Mouse (Mus musculus): ENCODE measurements at regions not wholly inside any gene's neighbourhood (a gene's known extent, or its start where the extent isn't known, plus 50 kb on each side); places are given as distances from the start of the nearest gene placed in this dataset.

DNA sequence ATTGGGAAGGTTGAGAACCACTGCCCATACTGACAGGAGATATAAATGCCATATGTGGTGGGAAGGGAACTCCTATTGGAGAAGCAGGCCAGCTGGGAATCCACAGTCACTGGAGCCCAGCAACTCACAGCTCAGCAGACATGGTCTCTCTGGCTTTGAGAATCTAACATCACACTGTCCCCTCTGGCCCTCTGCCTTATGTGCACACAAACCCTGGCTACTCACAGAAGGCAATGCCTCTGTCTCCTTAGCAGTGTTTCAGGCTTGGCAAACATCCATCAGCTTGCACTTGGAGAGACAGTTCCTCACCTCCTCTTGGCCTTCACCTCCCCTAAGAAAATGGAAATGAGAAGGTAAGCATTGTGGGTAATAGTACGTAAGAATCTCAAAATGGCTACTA, 188.2 kb upstream of the Mgmt start:
- 90% methylated on average over 1 of the region's 1 CpGs for WGBS
- Histone ChIP-seq H3K4me1 (ENCODE audit: control insufficient read depth in 2 of 2, insufficient read depth in 2 of 2, low read length in 2 of 2) (peaks cover 3 to 5% of the 10 kb centered on the region in 2 experiments; a peak in 2 of 4 replicates), H3K9me3 (ENCODE audit: control insufficient read depth, low read length) (no peaks in the 10 kb centered on the region), H3K9ac (ENCODE audit: low read length) (no peak overlapping the region), H3K4me2 (ENCODE audit: low read length) (no peak overlapping the region), H3K27ac (replicated peaks in 1 of 2; ENCODE audit: control insufficient read depth in 1 of 2, insufficient read depth in 1 of 2, low read depth in 2 of 2, low read length in 2 of 2) (no peak overlapping the region), H3K27me3 (ENCODE audit: control insufficient read depth, insufficient read depth, low read length) (no peaks in the 10 kb centered on the region), H3K4me3 (ENCODE audit: control insufficient read depth in 1 of 2, insufficient read depth in 1 of 2, low read depth in 1 of 2, low read length in 2 of 2) (no peak overlapping the region), H3K36me3 (ENCODE audit: control insufficient read depth, insufficient read depth, low read length) (no peaks in the 10 kb centered on the region)
- ATAC-seq (ENCODE audit: insufficient number of reproducible peaks, insufficient read depth, low FRiP score, low read depth): no peak

DNA sequence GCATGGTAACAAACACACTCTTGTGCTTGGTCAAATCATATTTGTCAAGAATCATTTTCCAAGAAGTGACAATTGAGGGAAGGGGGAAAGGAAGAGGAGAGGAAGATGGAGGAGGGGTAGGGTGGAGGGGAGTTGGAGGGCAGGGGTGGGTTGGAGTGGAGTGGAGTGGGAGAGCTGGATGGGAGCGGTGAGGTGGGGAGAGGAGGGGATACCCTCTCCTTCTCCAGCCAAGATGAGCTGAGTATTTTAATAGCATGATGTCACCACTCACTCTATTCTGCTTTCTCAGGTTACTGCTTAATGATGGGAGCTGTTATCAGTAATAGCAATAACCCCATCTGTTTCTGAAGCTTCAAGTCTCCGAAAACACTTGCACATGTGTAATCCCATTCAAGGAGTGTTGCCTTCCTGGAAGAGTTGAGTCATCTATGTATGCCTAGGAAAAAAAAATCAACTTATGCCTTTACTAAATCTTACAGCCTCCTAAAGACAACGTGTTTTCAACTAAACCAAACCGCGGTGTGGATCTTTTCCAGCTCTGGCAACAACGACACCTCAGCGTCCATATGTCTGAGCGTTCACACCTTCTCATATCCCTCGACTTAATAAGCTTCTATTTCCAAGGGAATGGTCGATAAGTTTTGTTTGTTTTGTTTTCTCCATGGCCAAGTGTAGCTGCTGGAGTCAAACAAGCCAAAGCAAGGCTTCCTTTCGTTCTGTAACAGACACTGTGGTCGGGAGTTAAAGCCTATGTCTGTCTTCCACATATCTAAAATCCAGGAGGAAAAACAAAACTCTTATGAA, 187.0 kb upstream of the Mgmt start:
- WGBS: 52% methylated on average over 12 of the region's 12 CpGs
- peak overlapping the region; percentile 14 to 37; a peak in 2 of 4 replicates for H3K27ac ChIP-seq (replicated peaks in 1 of 2; ENCODE audit: control insufficient read depth in 1 of 2, insufficient read depth in 1 of 2, low read depth in 2 of 2, low read length in 2 of 2)

DNA sequence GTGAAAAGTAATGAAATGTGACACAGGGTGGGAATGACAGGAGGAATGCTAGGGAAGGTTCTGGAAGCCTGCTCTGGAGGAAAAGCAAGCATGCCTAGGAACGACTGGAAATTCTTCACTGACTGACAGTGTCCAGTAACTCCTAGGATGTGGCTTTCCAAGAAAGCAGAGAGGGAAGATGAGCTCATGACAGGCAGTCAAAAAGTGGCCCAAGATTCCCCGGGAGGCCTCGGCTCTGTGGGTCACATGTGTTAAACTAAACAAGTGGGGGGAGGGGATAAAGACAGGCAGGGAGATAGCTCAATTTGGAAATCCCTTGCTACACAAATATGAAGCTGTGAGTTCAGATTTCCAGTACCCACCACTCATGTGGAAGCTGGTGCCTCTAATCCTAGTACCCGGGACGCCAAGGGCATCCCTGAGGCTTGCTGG, 186.4 kb upstream of the Mgmt start:
- no peak for ATAC-seq (ENCODE audit: insufficient number of reproducible peaks, insufficient read depth, low FRiP score, low read depth)
- H3K4me1 ChIP-seq (ENCODE audit: control insufficient read depth in 2 of 2, insufficient read depth in 2 of 2, low read length in 2 of 2): peaks cover 3 to 5% of the 10 kb centered on the region in 2 experiments; a peak in 2 of 4 replicates
- H3K9me3 ChIP-seq (ENCODE audit: control insufficient read depth, low read length): no peaks in the 10 kb centered on the region
- H3K36me3 ChIP-seq (ENCODE audit: control insufficient read depth, insufficient read depth, low read length): no peaks in the 10 kb centered on the region
- no peak overlapping the region for H3K4me3 ChIP-seq (ENCODE audit: control insufficient read depth in 1 of 2, insufficient read depth in 1 of 2, low read depth in 1 of 2, low read length in 2 of 2)
- WGBS: 35% methylated on average over 5 of the region's 5 CpGs
- H3K9ac ChIP-seq (ENCODE audit: low read length): no peak overlapping the region
- no peaks in the 10 kb centered on the region for H3K27me3 ChIP-seq (ENCODE audit: control insufficient read depth, insufficient read depth, low read length)
- peak overlapping the region; percentile 14 to 25; a peak in 2 of 4 replicates for H3K27ac ChIP-seq (replicated peaks in 1 of 2; ENCODE audit: control insufficient read depth in 1 of 2, insufficient read depth in 1 of 2, low read depth in 2 of 2, low read length in 2 of 2)
- H3K4me2 ChIP-seq (ENCODE audit: low read length): no peak overlapping the region

More for the DNA sequence above, 187.0 kb upstream of the Mgmt start:
- H3K4me2 ChIP-seq (ENCODE audit: low read length): no peak overlapping the region
- no peak overlapping the region for H3K4me3 ChIP-seq (ENCODE audit: control insufficient read depth in 1 of 2, insufficient read depth in 1 of 2, low read depth in 1 of 2, low read length in 2 of 2)
- no peak for ATAC-seq (ENCODE audit: insufficient number of reproducible peaks, insufficient read depth, low FRiP score, low read depth)
- no peak overlapping the region for H3K9ac ChIP-seq (ENCODE audit: low read length)
- H3K36me3 ChIP-seq (ENCODE audit: control insufficient read depth, insufficient read depth, low read length): no peaks in the 10 kb centered on the region
- H3K9me3 ChIP-seq (ENCODE audit: control insufficient read depth, low read length): no peaks in the 10 kb centered on the region
- H3K4me1 ChIP-seq (ENCODE audit: control insufficient read depth in 2 of 2, insufficient read depth in 2 of 2, low read length in 2 of 2): peaks cover 3 to 5% of the 10 kb centered on the region in 2 experiments; a peak in 2 of 4 replicates
- no peaks in the 10 kb centered on the region for H3K27me3 ChIP-seq (ENCODE audit: control insufficient read depth, insufficient read depth, low read length)

DNA sequence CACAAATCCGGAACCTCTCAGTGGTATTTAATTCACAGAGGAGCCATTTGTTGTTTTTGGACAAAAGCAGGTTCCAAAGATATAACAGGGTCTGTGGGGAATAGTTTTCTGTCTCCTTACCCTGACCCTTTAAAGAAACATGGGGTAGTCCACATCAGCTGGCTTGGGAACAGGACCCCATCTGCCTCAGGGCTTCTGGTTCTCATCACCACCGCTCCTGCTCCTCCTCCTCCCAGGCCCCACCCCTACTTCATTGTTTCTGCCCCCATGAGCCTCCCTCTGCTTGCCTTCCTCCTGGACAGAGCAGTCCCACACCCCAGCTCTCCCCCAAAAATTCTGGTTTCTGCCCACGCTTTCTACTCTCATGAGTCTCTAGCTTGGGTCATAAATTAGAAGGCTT, 183.8 kb upstream of the Mgmt start:
- no peak overlapping the region for H3K27ac ChIP-seq (replicated peaks in 1 of 2; ENCODE audit: control insufficient read depth in 1 of 2, insufficient read depth in 1 of 2, low read depth in 2 of 2, low read length in 2 of 2)
- H3K9me3 ChIP-seq (ENCODE audit: control insufficient read depth, low read length): no peaks in the 10 kb centered on the region
- peak; percentile 32; the same call in 1 of the 2 replicates for ATAC-seq (ENCODE audit: insufficient number of reproducible peaks, insufficient read depth, low FRiP score, low read depth)
- H3K4me3 ChIP-seq (ENCODE audit: control insufficient read depth in 1 of 2, insufficient read depth in 1 of 2, low read depth in 1 of 2, low read length in 2 of 2): no peak overlapping the region
- peaks cover 3 to 5% of the 10 kb centered on the region in 2 experiments; a peak in 2 of 4 replicates for H3K4me1 ChIP-seq (ENCODE audit: control insufficient read depth in 2 of 2, insufficient read depth in 2 of 2, low read length in 2 of 2)
- H3K27me3 ChIP-seq (ENCODE audit: control insufficient read depth, insufficient read depth, low read length): no peaks in the 10 kb centered on the region
- no peak overlapping the region for H3K9ac ChIP-seq (ENCODE audit: low read length)
- no peak overlapping the region for H3K4me2 ChIP-seq (ENCODE audit: low read length)
- H3K36me3 ChIP-seq (ENCODE audit: control insufficient read depth, insufficient read depth, low read length): no peaks in the 10 kb centered on the region
- WGBS: 63% methylated on average over 3 of the region's 3 CpGs

DNA sequence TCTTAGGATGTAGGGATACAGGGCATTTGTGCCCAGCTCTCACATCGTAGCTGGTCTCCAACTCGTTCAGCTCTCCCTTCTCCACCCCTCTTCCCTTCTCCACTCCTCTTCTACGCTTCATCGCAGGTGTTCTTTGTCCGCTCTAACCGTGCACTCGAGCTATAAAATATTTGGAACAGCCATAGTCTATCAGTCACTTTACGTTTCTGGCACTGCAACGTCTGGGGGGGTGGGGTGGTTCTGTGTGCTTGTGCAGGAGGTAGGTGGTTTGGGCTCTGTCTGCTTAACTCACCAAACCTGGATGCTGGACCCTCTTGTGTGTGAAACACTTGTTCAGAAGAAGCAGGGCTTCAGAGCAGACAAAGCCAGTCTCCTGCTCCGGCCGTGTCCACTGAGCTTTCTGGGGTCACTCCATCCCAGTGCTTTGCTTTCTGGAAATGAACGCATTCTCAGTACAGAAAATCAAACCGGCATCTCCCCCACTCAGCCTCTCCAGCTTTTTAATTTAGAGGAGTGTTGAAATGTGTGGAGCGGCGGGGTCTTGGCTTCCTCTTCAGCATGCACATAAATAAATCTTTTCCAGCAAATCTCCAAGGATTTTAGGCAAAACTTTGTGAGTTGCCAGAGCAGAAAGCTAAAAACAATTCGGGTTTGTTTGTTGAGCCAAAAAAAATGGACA, 181.3 kb upstream of the Mgmt start:
- Histone ChIP-seq H3K36me3 (ENCODE audit: control insufficient read depth, insufficient read depth, low read length) (no peaks in the 10 kb centered on the region), H3K4me2 (ENCODE audit: low read length) (no peak overlapping the region), H3K4me1 (ENCODE audit: control insufficient read depth in 2 of 2, insufficient read depth in 2 of 2, low read length in 2 of 2) (no peaks in the 10 kb centered on the region), H3K27ac (replicated peaks in 1 of 2; ENCODE audit: control insufficient read depth in 1 of 2, insufficient read depth in 1 of 2, low read depth in 2 of 2, low read length in 2 of 2) (no peak overlapping the region), H3K4me3 (ENCODE audit: control insufficient read depth in 1 of 2, insufficient read depth in 1 of 2, low read depth in 1 of 2, low read length in 2 of 2) (no peak overlapping the region), H3K9me3 (ENCODE audit: control insufficient read depth, low read length) (no peaks in the 10 kb centered on the region), H3K27me3 (ENCODE audit: control insufficient read depth, insufficient read depth, low read length) (no peaks in the 10 kb centered on the region), H3K9ac (ENCODE audit: low read length) (no peak overlapping the region)
- no peak for ATAC-seq (ENCODE audit: insufficient number of reproducible peaks, insufficient read depth, low FRiP score, low read depth)
- WGBS: 62% methylated on average over 16 of the region's 16 CpGs

DNA sequence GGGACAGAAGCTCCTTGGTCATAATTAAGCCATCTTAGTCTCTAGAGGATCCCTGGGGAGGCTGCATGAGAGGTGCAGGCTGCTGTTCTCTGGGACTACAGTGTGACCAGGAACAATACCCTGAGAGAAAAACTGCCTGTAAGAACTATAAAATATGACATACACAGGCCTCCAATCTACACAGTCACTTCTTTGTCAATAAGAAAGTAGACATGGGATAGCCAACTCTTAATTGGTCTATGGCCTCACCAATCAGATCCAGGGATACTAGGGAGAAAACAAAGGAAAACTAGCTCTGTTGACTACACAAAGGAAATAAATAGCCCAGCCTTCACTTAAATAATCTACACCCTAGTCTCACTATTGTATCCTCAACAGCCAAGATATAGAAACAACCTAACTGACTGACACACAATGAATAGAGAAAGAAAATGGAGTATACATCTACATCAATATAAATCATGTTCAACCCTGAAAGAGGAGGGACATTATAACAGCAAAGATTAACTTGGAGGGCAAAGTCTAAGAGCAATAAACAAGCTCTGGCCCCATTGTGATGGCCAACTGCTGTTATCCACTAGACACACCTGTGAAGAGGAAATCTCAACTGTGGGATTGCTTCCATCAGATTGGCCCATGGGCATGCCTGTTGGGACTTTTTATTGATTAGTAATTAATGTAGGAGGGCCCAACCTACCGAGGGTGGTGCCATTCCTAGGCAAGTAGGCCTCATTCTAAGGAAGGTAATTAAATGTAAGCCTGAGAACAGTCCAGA, 166.6 kb upstream of the Mgmt start:
- no peak overlapping the region for H3K4me3 ChIP-seq (ENCODE audit: control insufficient read depth in 1 of 2, insufficient read depth in 1 of 2, low read depth in 1 of 2, low read length in 2 of 2)
- WGBS: 68% methylated on average over 1 of the region's 1 CpGs
- no peak for ATAC-seq (ENCODE audit: insufficient number of reproducible peaks, insufficient read depth, low FRiP score, low read depth)
- no peaks in the 10 kb centered on the region for H3K27me3 ChIP-seq (ENCODE audit: control insufficient read depth, insufficient read depth, low read length)
- H3K27ac ChIP-seq (replicated peaks in 1 of 2; ENCODE audit: control insufficient read depth in 1 of 2, insufficient read depth in 1 of 2, low read depth in 2 of 2, low read length in 2 of 2): no peak overlapping the region
- H3K9ac ChIP-seq (ENCODE audit: low read length): no peak overlapping the region
- H3K4me2 ChIP-seq (ENCODE audit: low read length): no peak overlapping the region
- no peaks in the 10 kb centered on the region for H3K4me1 ChIP-seq (ENCODE audit: control insufficient read depth in 2 of 2, insufficient read depth in 2 of 2, low read length in 2 of 2)
- H3K9me3 ChIP-seq (ENCODE audit: control insufficient read depth, low read length): no peaks in the 10 kb centered on the region
- no peaks in the 10 kb centered on the region for H3K36me3 ChIP-seq (ENCODE audit: control insufficient read depth, insufficient read depth, low read length)

DNA sequence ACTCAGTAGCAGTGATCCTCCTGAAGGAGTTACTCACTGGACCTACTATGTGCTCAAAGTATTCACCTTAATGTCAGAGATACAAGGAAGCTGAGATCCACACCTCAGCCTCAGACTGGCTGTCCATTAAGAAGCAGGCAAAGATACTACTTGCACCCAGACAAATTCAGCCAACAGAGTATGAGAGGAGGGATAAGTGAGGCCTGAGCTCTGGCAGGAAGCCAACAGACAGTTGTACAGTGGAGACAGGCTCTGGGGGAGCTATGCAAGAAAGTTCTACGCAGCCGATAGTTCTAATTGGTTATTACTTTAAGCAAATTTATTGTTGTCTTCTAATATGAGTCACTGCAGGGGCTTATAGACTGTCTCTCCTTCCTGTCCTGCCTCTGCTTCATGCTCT, 152.2 kb upstream of the Mgmt start:
- H3K4me3 ChIP-seq (ENCODE audit: control insufficient read depth in 1 of 2, insufficient read depth in 1 of 2, low read depth in 1 of 2, low read length in 2 of 2): no peak overlapping the region
- H3K27me3 ChIP-seq (ENCODE audit: control insufficient read depth, insufficient read depth, low read length): no peaks in the 10 kb centered on the region; the same call in 1 of the 2 replicates
- no peak overlapping the region for H3K9ac ChIP-seq (ENCODE audit: low read length)
- ATAC-seq (ENCODE audit: insufficient number of reproducible peaks, insufficient read depth, low FRiP score, low read depth): no peak
- H3K9me3 ChIP-seq (ENCODE audit: control insufficient read depth, low read length): no peaks in the 10 kb centered on the region; the same call in 1 of the 2 replicates
- H3K27ac ChIP-seq (replicated peaks in 1 of 2; ENCODE audit: control insufficient read depth in 1 of 2, insufficient read depth in 1 of 2, low read depth in 2 of 2, low read length in 2 of 2): no peak overlapping the region
- WGBS: 79% methylated on average over 2 of the region's 2 CpGs
- H3K4me2 ChIP-seq (ENCODE audit: low read length): no peak overlapping the region
- no peaks in the 10 kb centered on the region for H3K4me1 ChIP-seq (ENCODE audit: control insufficient read depth in 2 of 2, insufficient read depth in 2 of 2, low read length in 2 of 2)
- no peaks in the 10 kb centered on the region for H3K36me3 ChIP-seq (ENCODE audit: control insufficient read depth, insufficient read depth, low read length)

Measured in heart, embryonic 14.5 days (tissue).